Comparison of ENCODE assay signal across 18 mouse cellular contexts in genomic region chr8:70845108-70845507, GRCm38 (mm10). TPM values are rescaled to one million over a fixed set of nuclear protein-coding genes. Genes with fewer than 3 reads are reported as not detected.
A peak's percentile ranks its signal among the peaks of the same experiment; 100 is the strongest.
DNase-seq lines count a peak whose midpoint lies in the region; ATAC-seq and TF ChIP-seq lines count a peak whose summit lies in the region.
"Had no signal": no experiment of that assay in that cellular context is flagged by ENCODE, and none has a peak within 500 bp of the region (broad histone marks: within the 10 kb centered on the region; RNA-seq: fewer than 3 reads in every experiment).

No protein-coding gene starts in this region.

- H3K27ac ChIP-seq in hindbrain, embryonic 11.5 days (ENCODE audit: low read depth, low read length), result 0 out of 2 replicates have a peak overlapping the region, but pooled peaks have one; percentile 1
- no peak overlapping the region for H3K27ac ChIP-seq in hindbrain, embryonic 12.5 days
- no peak overlapping the region for H3K27ac ChIP-seq in ES-Bruce4 (ENCODE audit: insufficient read depth, low read length)
- peak overlapping the region; percentile 99 for H3K27ac ChIP-seq in liver, embryonic 12.5 days
- H3K27ac ChIP-seq in liver, embryonic 16.5 days (ENCODE audit: low read length), result peak overlapping the region; percentile 97
- H3K27ac ChIP-seq: forebrain, embryonic 12.5 days had no signal

- H3K9me3 ChIP-seq in hindbrain, embryonic 11.5 days (ENCODE audit: control insufficient read depth, low read length), result no peaks in the 10 kb centered on the region
- H3K9me3 ChIP-seq in hindbrain, embryonic 12.5 days (replicated peaks), result no peaks in the 10 kb centered on the region
- no peaks in the 10 kb centered on the region for H3K9me3 ChIP-seq in ES-Bruce4 (replicated peaks; ENCODE audit: control insufficient read depth, insufficient read depth, low read length, poor library complexity, severe bottlenecking)
- H3K9me3 ChIP-seq in liver, embryonic 12.5 days (replicated peaks), result no peaks in the 10 kb centered on the region
- H3K9me3 ChIP-seq in liver, embryonic 16.5 days (replicated peaks; ENCODE audit: control insufficient read depth, low read length), result no peaks in the 10 kb centered on the region
- H3K9me3 ChIP-seq: forebrain, embryonic 12.5 days; G1E; heart, embryonic 12.5 days; hindbrain, embryonic 10.5 days had no signal

- peak; percentile 19; the same call in 1 of the 2 replicates for TF ChIP-seq EP300 in ES-Bruce4 (IDR thresholded peaks at IDR 0.05; ENCODE audit: insufficient read depth, low read depth, low read length)

- no peak overlapping the region for H3K4me3 ChIP-seq in hindbrain, embryonic 11.5 days (ENCODE audit: low read depth, low read length)
- H3K4me3 ChIP-seq in hindbrain, embryonic 12.5 days, result no peak overlapping the region
- no peak overlapping the region for H3K4me3 ChIP-seq in ES-Bruce4 (ENCODE audit: low read depth, low read length)
- H3K4me3 ChIP-seq in liver, embryonic 12.5 days, result no peak overlapping the region
- no peak overlapping the region for H3K4me3 ChIP-seq in liver, embryonic 16.5 days (ENCODE audit: low read depth, low read length)
- H3K4me3 ChIP-seq: forebrain, embryonic 12.5 days; heart, embryonic 12.5 days; hindbrain, embryonic 10.5 days had no signal

- TF ChIP-seq CTCF in ES-Bruce4 (IDR thresholded peaks at IDR 0.05; ENCODE audit: low read depth, low read length), result peak; percentile 36

- no peak for DNase-seq in hindbrain, embryonic 11.5 days (ENCODE audit: low spot score)
- DNase-seq in kidney, postnatal 10 days, result no peak
- DNase-seq in frontal cortex, postnatal 25 days (ENCODE audit: low spot score in 2 of 2), result no peak
- DNase-seq in gastrocnemius, postnatal 10 days, result no peak

- H3K36me3 ChIP-seq in hindbrain, embryonic 11.5 days (ENCODE audit: control insufficient read depth, insufficient read depth, low read length), result no peaks in the 10 kb centered on the region
- H3K36me3 ChIP-seq in hindbrain, embryonic 12.5 days, result peaks cover 15% of the 10 kb centered on the region
- H3K36me3 ChIP-seq in ES-Bruce4 (ENCODE audit: control insufficient read depth, insufficient read depth, low read length, poor library complexity, severe bottlenecking), result no peaks in the 10 kb centered on the region
- H3K36me3 ChIP-seq in liver, embryonic 12.5 days, result no peaks in the 10 kb centered on the region
- no peaks in the 10 kb centered on the region for H3K36me3 ChIP-seq in liver, embryonic 16.5 days (ENCODE audit: control insufficient read depth, insufficient read depth)
- H3K36me3 ChIP-seq: forebrain, embryonic 12.5 days; G1E; heart, embryonic 12.5 days; hindbrain, embryonic 10.5 days had no signal

- H3K9ac ChIP-seq in hindbrain, embryonic 11.5 days (ENCODE audit: low read depth, low read length), result no peak overlapping the region
- no peak overlapping the region for H3K9ac ChIP-seq in hindbrain, embryonic 12.5 days
- no peak overlapping the region for H3K9ac ChIP-seq in ES-Bruce4 (ENCODE audit: low read depth, poor library complexity, severe bottlenecking)
- peak overlapping the region; percentile 59 for H3K9ac ChIP-seq in liver, embryonic 12.5 days
- peak overlapping the region; percentile 14; the same call in 1 of the 2 replicates for H3K9ac ChIP-seq in liver, embryonic 16.5 days (ENCODE audit: low read depth, low read length)
- H3K9ac ChIP-seq: forebrain, embryonic 12.5 days; heart, embryonic 12.5 days had no signal

- ATAC-seq in hindbrain, embryonic 11.5 days (ENCODE audit: low FRiP score), result no peak
- no peak for ATAC-seq in hindbrain, embryonic 12.5 days (ENCODE audit: low FRiP score)
- ATAC-seq in liver, embryonic 12.5 days, result no peak
- ATAC-seq in liver, embryonic 16.5 days (ENCODE audit: low read depth), result no peak
- ATAC-seq: forebrain, embryonic 16.5 days; intestine, postnatal 0 days had no signal

- no peak overlapping the region for H3K4me2 ChIP-seq in hindbrain, embryonic 11.5 days (replicated peaks; ENCODE audit: low read depth, low read length)
- H3K4me2 ChIP-seq in hindbrain, embryonic 12.5 days (replicated peaks), result no peak overlapping the region
- H3K4me2 ChIP-seq in liver, embryonic 12.5 days, result no peak overlapping the region
- H3K4me2 ChIP-seq in liver, embryonic 16.5 days (ENCODE audit: low read depth, low read length), result no peak overlapping the region
- H3K4me2 ChIP-seq: forebrain, embryonic 12.5 days; heart, embryonic 12.5 days had no signal

- H3K4me1 ChIP-seq in hindbrain, embryonic 11.5 days (replicated peaks; ENCODE audit: control insufficient read depth, insufficient read depth, low read length), result peaks cover 2% of the 10 kb centered on the region; the same call in 1 of the 2 replicates
- peaks cover 9% of the 10 kb centered on the region; the same call in 1 of the 2 replicates for H3K4me1 ChIP-seq in hindbrain, embryonic 12.5 days
- H3K4me1 ChIP-seq in ES-Bruce4 (ENCODE audit: control insufficient read depth, insufficient read depth, low read length), result peaks cover 9% of the 10 kb centered on the region
- peaks cover 72% of the 10 kb centered on the region for H3K4me1 ChIP-seq in liver, embryonic 12.5 days
- peaks cover 55% of the 10 kb centered on the region for H3K4me1 ChIP-seq in liver, embryonic 16.5 days (ENCODE audit: control insufficient read depth, low read depth, low read length)

- no peak for TF ChIP-seq POLR2A in ES-Bruce4 (IDR thresholded peaks at IDR 0.05; ENCODE audit: insufficient read depth, low read length)

- 41% methylated on average over 5 of the region's 5 CpGs for WGBS in hindbrain, embryonic 11.5 days
- WGBS in hindbrain, embryonic 12.5 days, result 48% methylated on average over 5 of the region's 5 CpGs
- WGBS in liver, embryonic 12.5 days (ENCODE audit: insufficient replicate concordance), result 43% methylated on average over 5 of the region's 5 CpGs
- 50% methylated on average over 5 of the region's 5 CpGs for WGBS in liver, embryonic 16.5 days (ENCODE audit: insufficient replicate concordance)

- no peaks in the 10 kb centered on the region for H3K27me3 ChIP-seq in hindbrain, embryonic 11.5 days (ENCODE audit: control insufficient read depth, insufficient read depth, low read length)
- H3K27me3 ChIP-seq in hindbrain, embryonic 12.5 days, result peaks cover 10% of the 10 kb centered on the region
- H3K27me3 ChIP-seq in ES-Bruce4 (ENCODE audit: control insufficient read depth, insufficient read depth, low read length, poor library complexity, severe bottlenecking), result no peaks in the 10 kb centered on the region
- peaks cover 38% of the 10 kb centered on the region for H3K27me3 ChIP-seq in liver, embryonic 12.5 days (replicated peaks)
- peaks cover 8% of the 10 kb centered on the region; the same call in 1 of the 2 replicates for H3K27me3 ChIP-seq in liver, embryonic 16.5 days (ENCODE audit: control insufficient read depth, insufficient read depth, low read depth, low read length)
- H3K27me3 ChIP-seq: forebrain, embryonic 12.5 days had no signal

RNA-seq across cellular contexts. Expression of gene Arrdc2, which starts 5.6 kb away (rescaled TPM):
- polyA plus RNA-seq in hindbrain, embryonic 11.5 days (2014; fragmentation: Nextera tagmentation; extraction: Ambion mirVana), result 9.9 and 10.3 TPM in 2 replicates
- polyA plus RNA-seq in hindbrain, embryonic 12.5 days (2016; fragmentation: Nextera tagmentation; extraction: Ambion mirVana), result 9.8 and 11.1 TPM in 2 replicates
- 11.1 and 12.1 TPM in 2 replicates for polyA plus RNA-seq in ES-Bruce4 (2011; ENCODE audit: insufficient read depth, insufficient read length, low read depth, missing spikeins)
- 16.1 and 17.8 TPM in 2 replicates for polyA plus RNA-seq in liver, embryonic 12.5 days (2016; fragmentation: Nextera tagmentation; extraction: Ambion mirVana)
- polyA plus RNA-seq in liver, embryonic 16.5 days (2015; fragmentation: Nextera tagmentation; extraction: Ambion mirVana), result 11.6 and 13.5 TPM in 2 replicates
- 10 to 100 TPM in 1 of 2 experiments, 1 to 10 TPM in 1; 4.3 to 27.1 TPM for total RNA-seq in gastrocnemius, postnatal 10 days (2021)

RNA-seq across cellular contexts. Expression of gene Kcnn1, which starts 17.9 kb away (rescaled TPM):
- polyA plus RNA-seq in hindbrain, embryonic 11.5 days (2014; fragmentation: Nextera tagmentation; extraction: Ambion mirVana), result 10.7 and 12.2 TPM in 2 replicates
- polyA plus RNA-seq in hindbrain, embryonic 12.5 days (2016; fragmentation: Nextera tagmentation; extraction: Ambion mirVana), result 22.1 and 23.8 TPM in 2 replicates
- polyA plus RNA-seq in ES-Bruce4 (2011; ENCODE audit: insufficient read depth, insufficient read length, low read depth, missing spikeins), result 3.2 and 3.5 TPM in 2 replicates
- polyA plus RNA-seq in liver, embryonic 12.5 days (2016; fragmentation: Nextera tagmentation; extraction: Ambion mirVana), result 0.55 and 0.72 TPM in 2 replicates
- 0.20 and 0.46 TPM in 2 replicates for polyA plus RNA-seq in liver, embryonic 16.5 days (2015; fragmentation: Nextera tagmentation; extraction: Ambion mirVana)
- total RNA-seq in gastrocnemius, postnatal 10 days (2021), result 1 to 10 TPM; 3.7 to 3.8 TPM
- polyA plus RNA-seq: activated CD4-positive, CD25-positive, alpha-beta regulatory T cell, adult 4 months had no signal

RNA-seq across cellular contexts. Expression of gene Ccdc124, which starts 28.6 kb away (rescaled TPM):
- polyA plus RNA-seq in hindbrain, embryonic 11.5 days (2014; fragmentation: Nextera tagmentation; extraction: Ambion mirVana), result 162 and 173 TPM in 2 replicates
- 131 and 139 TPM in 2 replicates for polyA plus RNA-seq in hindbrain, embryonic 12.5 days (2016; fragmentation: Nextera tagmentation; extraction: Ambion mirVana)
- polyA plus RNA-seq in ES-Bruce4 (2011; ENCODE audit: insufficient read depth, insufficient read length, low read depth, missing spikeins), result 62.8 and 67.2 TPM in 2 replicates
- polyA plus RNA-seq in liver, embryonic 12.5 days (2016; fragmentation: Nextera tagmentation; extraction: Ambion mirVana), result 78.8 and 81.1 TPM in 2 replicates
- 42.5 and 43.1 TPM in 2 replicates for polyA plus RNA-seq in liver, embryonic 16.5 days (2015; fragmentation: Nextera tagmentation; extraction: Ambion mirVana)
- 10 to 100 TPM; 42.8 to 45.0 TPM for total RNA-seq in gastrocnemius, postnatal 10 days (2021)

RNA-seq across cellular contexts. Expression of gene Il12rb1, which starts 36.9 kb away (rescaled TPM):
- polyA plus RNA-seq in hindbrain, embryonic 11.5 days (2014; fragmentation: Nextera tagmentation; extraction: Ambion mirVana), result 0.08 TPM in 1 of 2 replicates, not detected in the other
- polyA plus RNA-seq in hindbrain, embryonic 12.5 days (2016; fragmentation: Nextera tagmentation; extraction: Ambion mirVana), result not detected in 2 replicates
- polyA plus RNA-seq in ES-Bruce4 (2011; ENCODE audit: insufficient read depth, insufficient read length, low read depth, missing spikeins), result 1.1 and 2.0 TPM in 2 replicates
- 0.18 and 0.22 TPM in 2 replicates for polyA plus RNA-seq in liver, embryonic 12.5 days (2016; fragmentation: Nextera tagmentation; extraction: Ambion mirVana)
- 0.06 and 0.35 TPM in 2 replicates for polyA plus RNA-seq in liver, embryonic 16.5 days (2015; fragmentation: Nextera tagmentation; extraction: Ambion mirVana)
- total RNA-seq in gastrocnemius, postnatal 10 days (2021), result under 1 TPM; 0.16 to 0.23 TPM
- total RNA-seq: adrenal gland, postnatal 25 days; gastrocnemius, postnatal 25 days; heart, postnatal 25 days had no signal
- polyA plus RNA-seq: forebrain, embryonic 12.5 days; heart, embryonic 12.5 days; hindbrain, embryonic 10.5 days had no signal

RNA-seq across cellular contexts. Expression of gene Mast3, which starts 40.3 kb away (rescaled TPM):
- 11.2 and 12.3 TPM in 2 replicates for polyA plus RNA-seq in hindbrain, embryonic 11.5 days (2014; fragmentation: Nextera tagmentation; extraction: Ambion mirVana)
- 16.0 and 17.7 TPM in 2 replicates for polyA plus RNA-seq in hindbrain, embryonic 12.5 days (2016; fragmentation: Nextera tagmentation; extraction: Ambion mirVana)
- polyA plus RNA-seq in ES-Bruce4 (2011; ENCODE audit: insufficient read depth, insufficient read length, low read depth, missing spikeins), result 9.1 and 10.9 TPM in 2 replicates
- 9.8 and 10.4 TPM in 2 replicates for polyA plus RNA-seq in liver, embryonic 12.5 days (2016; fragmentation: Nextera tagmentation; extraction: Ambion mirVana)
- polyA plus RNA-seq in liver, embryonic 16.5 days (2015; fragmentation: Nextera tagmentation; extraction: Ambion mirVana), result 7.5 and 9.0 TPM in 2 replicates
- total RNA-seq in gastrocnemius, postnatal 10 days (2021), result 1 to 10 TPM; 7.2 to 8.9 TPM

Comparison
In these comparisons a context has a peak if more than half of its experiments do, and no peak if none do; other contexts are left out.
1. H3K27ac ChIP-seq: peak in hindbrain, embryonic 11.5 days (single experiment), liver, embryonic 12.5 days (single experiment) and liver, embryonic 16.5 days (single experiment); none in hindbrain, embryonic 12.5 days (single experiment) and ES-Bruce4 (single experiment).
2. H3K9ac ChIP-seq: peak in liver, embryonic 12.5 days (single experiment) and liver, embryonic 16.5 days (single experiment); none in hindbrain, embryonic 11.5 days (single experiment), hindbrain, embryonic 12.5 days (single experiment) and ES-Bruce4 (single experiment).